Mouse (Mus musculus) E14TG2a.4 (cell line): Measurements from ENCODE around the gene Hydin.

Experiments used
- CTCF ChIP-seq: conservative IDR thresholded peaks from 2 replicates; pipeline ENCODE4 v1.5.1; 2014; ENCODE audit warnings: low read length
- NANOG ChIP-seq: IDR thresholded peaks from 2 replicates; pipeline ENCODE4 v1.6.1; 2014; ENCODE audit warnings: borderline replicate concordance, low read length, mixed read lengths

DNA sequence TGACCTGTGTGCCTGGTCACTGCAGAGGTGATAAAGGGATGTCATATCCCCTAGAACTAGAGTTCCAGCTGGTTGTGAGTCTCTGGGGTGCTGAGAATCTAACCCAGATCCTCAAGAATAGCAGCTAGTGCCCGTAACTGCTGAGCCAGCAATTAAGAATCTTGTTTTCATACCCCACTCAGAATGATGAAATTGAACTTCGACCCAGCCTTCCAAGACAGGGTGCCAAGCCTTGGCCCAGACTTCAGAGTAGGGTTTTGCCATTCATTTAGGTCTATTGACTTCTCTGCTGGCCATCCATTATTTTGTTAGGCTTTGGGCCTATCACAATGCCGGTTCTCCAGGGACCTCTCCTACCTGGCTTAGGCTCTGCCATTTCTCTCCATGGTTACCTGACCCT, 367.0 kb downstream of the Hydin start:
- TF ChIP-seq CTCF (no peak), NANOG (no peak)
